Mouse (Mus musculus) C2C12 (cell line): ENCODE measurements around the gene Hacd2. TPM values are rescaled to one million over a fixed set of nuclear protein-coding genes. Genes with fewer than 3 reads are reported as not detected.

Source experiments
- H3K27me3 ChIP-seq: one replicate; pipeline ENCODE4 v1.6.1; 2011; ENCODE audit not compliant: control insufficient read depth, insufficient read depth, insufficient read length
- H3K36me3 ChIP-seq: one replicate; pipeline ENCODE4 v1.6.1; 2011; ENCODE audit not compliant: control insufficient read depth, insufficient read depth
- H3K4me3 ChIP-seq: one replicate; pipeline ENCODE4 v1.5.1; 2011; ENCODE audit warnings: mild to moderate bottlenecking, control low read depth; ENCODE audit not compliant: poor library complexity, insufficient read depth, severe bottlenecking
- H3K79me2 ChIP-seq: one replicate; pipeline ENCODE4 v1.6.1; 2011; ENCODE audit not compliant: control insufficient read depth, insufficient read depth
- H3K79me3 ChIP-seq: one replicate; pipeline ENCODE4 v1.6.1; 2011; ENCODE audit warnings: low read depth, control low read depth
- H3ac ChIP-seq: one replicate; pipeline ENCODE3; 2011; ENCODE audit warnings: low read depth; ENCODE audit not compliant: control insufficient read depth, insufficient read length
- CEBPB ChIP-seq: IDR thresholded peaks from one replicate; pipeline ENCODE4 v1.6.1; 2011; ENCODE audit warnings: low read depth, mild to moderate bottlenecking, control low read depth, moderate library complexity
- CTCF ChIP-seq: IDR thresholded peaks from one replicate; pipeline ENCODE4 v1.5.1; 2011; ENCODE audit not compliant: control insufficient read depth, insufficient read depth, insufficient read length
- FOSL1 ChIP-seq: IDR thresholded peaks from one replicate; pipeline ENCODE4 v1.8.0; 2011; ENCODE audit warnings: mild to moderate bottlenecking, low read length; ENCODE audit not compliant: poor library complexity, insufficient read depth, severe bottlenecking
- MAX ChIP-seq: IDR thresholded peaks from one replicate; pipeline ENCODE4 v1.6.1; 2011; ENCODE audit warnings: mild to moderate bottlenecking, control low read depth
- MYOD1 ChIP-seq: IDR thresholded peaks from one replicate; pipeline ENCODE4 v1.6.1; 2011; ENCODE audit warnings: low read depth; ENCODE audit not compliant: control insufficient read depth, insufficient read length
- MYOG ChIP-seq: IDR thresholded peaks from one replicate; pipeline ENCODE4 v1.6.1; 2011; ENCODE audit not compliant: control insufficient read depth, insufficient read length; ENCODE audit errors: extremely low read depth
- USF1 ChIP-seq: IDR thresholded peaks from one replicate; pipeline ENCODE4 v1.6.1; 2011; ENCODE audit warnings: low read depth, mild to moderate bottlenecking, control low read depth, moderate library complexity
- polyA plus RNA-seq: library from polyadenylated mRNA; unstranded; fragments of >200 nt; fragmentation: generic; extraction: Trizol; gene quantifications from one replicate; pipeline ENCODE4 v1.2.1, GENCODE M21; 2012; ENCODE audit warnings: missing spikeins

The Hacd2 gene
- polyA plus RNA-seq, 1 experiment, result 35.9 TPM

DNA sequence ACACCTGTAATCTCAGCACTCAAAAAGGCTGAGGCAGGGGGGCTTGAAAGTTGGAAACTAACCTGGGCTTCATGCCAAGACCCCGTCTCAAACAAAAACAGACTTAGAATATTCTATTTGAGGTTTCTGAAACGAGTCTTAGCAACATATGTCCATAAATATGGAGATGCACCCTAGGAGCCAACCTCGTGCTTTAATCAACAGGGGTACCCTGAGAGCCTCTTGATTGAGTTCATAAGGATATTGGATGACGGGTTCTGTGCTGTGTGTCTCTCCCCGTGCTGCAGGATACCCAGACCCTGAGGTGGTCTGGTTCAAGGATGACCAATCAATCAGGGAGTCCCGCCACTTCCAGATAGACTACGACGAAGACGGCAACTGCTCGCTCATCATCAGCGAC is 22.2 kb upstream of the Hacd2 start:
- no peaks in the 10 kb centered on the region for H3K79me3 ChIP-seq
- H3K36me3 ChIP-seq, result no peaks in the 10 kb centered on the region
- H3ac ChIP-seq, result no peak overlapping the region
- no peaks in the 10 kb centered on the region for H3K79me2 ChIP-seq
- H3K4me3 ChIP-seq, result no peak overlapping the region
- H3K27me3 ChIP-seq, result peaks cover 13% of the 10 kb centered on the region
- TF ChIP-seq MYOG, result no peak
- TF ChIP-seq FOSL1, result no peak
- TF ChIP-seq CEBPB, result no peak

DNA sequence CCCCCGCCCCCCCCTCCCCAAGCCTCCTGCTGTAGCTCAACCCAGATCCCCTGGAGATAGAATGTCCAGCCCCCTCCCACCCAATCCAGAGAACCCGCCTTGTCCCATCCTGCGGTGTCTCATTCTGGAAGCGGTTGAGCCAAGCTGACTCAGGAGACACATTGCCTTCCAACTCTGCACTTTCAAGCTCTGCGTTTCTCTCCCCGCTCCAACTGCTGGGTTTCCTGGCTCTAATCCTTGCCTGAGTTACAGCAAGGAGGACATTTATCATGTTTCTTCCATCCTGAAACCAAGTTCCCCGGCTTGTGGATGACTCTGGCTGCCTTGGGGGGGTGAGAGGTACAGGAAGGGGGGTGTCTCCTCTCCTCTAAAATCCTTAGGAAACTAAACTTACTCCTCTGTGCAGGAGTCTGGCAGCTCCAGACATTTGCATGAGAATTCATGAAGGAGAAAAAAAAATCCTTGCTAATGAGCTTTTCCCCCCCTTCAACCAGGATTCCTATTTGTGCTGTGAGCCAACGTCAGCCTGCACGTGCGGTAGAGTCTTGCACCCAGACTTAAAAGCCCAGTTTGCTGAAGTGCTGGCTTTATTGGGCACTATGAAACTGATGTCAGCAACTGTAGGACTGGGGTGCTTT is 21.2 kb upstream of the Hacd2 start:
- Histone ChIP-seq H3ac (no peak overlapping the region), H3K79me3 (no peaks in the 10 kb centered on the region), H3K4me3 (no peak overlapping the region), H3K79me2 (no peaks in the 10 kb centered on the region), H3K27me3 (peaks cover 13% of the 10 kb centered on the region), H3K36me3 (no peaks in the 10 kb centered on the region)
- TF ChIP-seq MYOG (no peak), MAX (no peak), MYOD1 (no peak), USF1 (no peak), CEBPB (no peak), CTCF (no peak)

GRCm38 (mm10) chr16:35004356-35004755 is 17.9 kb upstream of the Hacd2 start:
- Histone ChIP-seq H3K79me2 (no peaks in the 10 kb centered on the region), H3K4me3 (no peak overlapping the region), H3ac (no peak overlapping the region), H3K79me3 (no peaks in the 10 kb centered on the region), H3K36me3 (no peaks in the 10 kb centered on the region), H3K27me3 (peaks cover 17% of the 10 kb centered on the region)
- no peak for TF ChIP-seq USF1

- Histone ChIP-seq H3K27me3 (peaks cover 17% of the 10 kb centered on the region), H3K36me3 (no peaks in the 10 kb centered on the region), H3ac (no peak overlapping the region), H3K79me2 (no peaks in the 10 kb centered on the region), H3K79me3 (no peaks in the 10 kb centered on the region), H3K4me3 (no peak overlapping the region)
- TF ChIP-seq MAX, result no peak
- no peak for TF ChIP-seq CEBPB
- no peak for TF ChIP-seq MYOD1
- no peak for TF ChIP-seq USF1
- no peak for TF ChIP-seq FOSL1
- no peak for TF ChIP-seq MYOG
- TF ChIP-seq CTCF, result no peak
Observed at GRCm38 (mm10) chr16:35004756-35005155, 17.5 kb upstream of the Hacd2 start.

GRCm38 (mm10) chr16:35006251-35006650 is 16.0 kb upstream of the Hacd2 start:
- TF ChIP-seq MYOG, result no peak
- no peak for TF ChIP-seq CEBPB
- no peak for TF ChIP-seq MAX
- no peak for TF ChIP-seq MYOD1
- no peak for TF ChIP-seq USF1
- no peak for TF ChIP-seq CTCF
- TF ChIP-seq FOSL1, result no peak
- H3K4me3 ChIP-seq, result no peak overlapping the region
- peaks cover 14% of the 10 kb centered on the region for H3K27me3 ChIP-seq
- H3K36me3 ChIP-seq, result no peaks in the 10 kb centered on the region
- H3ac ChIP-seq, result no peak overlapping the region
- H3K79me2 ChIP-seq, result no peaks in the 10 kb centered on the region
- H3K79me3 ChIP-seq, result no peaks in the 10 kb centered on the region

- Histone ChIP-seq H3K79me3 (no peaks in the 10 kb centered on the region), H3K4me3 (no peak overlapping the region), H3K27me3 (peaks cover 6% of the 10 kb centered on the region), H3ac (no peak overlapping the region), H3K79me2 (no peaks in the 10 kb centered on the region), H3K36me3 (no peaks in the 10 kb centered on the region)
- no peak for TF ChIP-seq CEBPB
- TF ChIP-seq USF1, result no peak
- no peak for TF ChIP-seq MYOG
- TF ChIP-seq CTCF, result no peak
- TF ChIP-seq FOSL1, result no peak
- TF ChIP-seq MYOD1, result no peak
- TF ChIP-seq MAX, result no peak
Observed at GRCm38 (mm10) chr16:35007361-35007760, 14.9 kb upstream of the Hacd2 start.
